ENCODE assay signal across 7 mouse cellular contexts in the genomic region with DNA sequence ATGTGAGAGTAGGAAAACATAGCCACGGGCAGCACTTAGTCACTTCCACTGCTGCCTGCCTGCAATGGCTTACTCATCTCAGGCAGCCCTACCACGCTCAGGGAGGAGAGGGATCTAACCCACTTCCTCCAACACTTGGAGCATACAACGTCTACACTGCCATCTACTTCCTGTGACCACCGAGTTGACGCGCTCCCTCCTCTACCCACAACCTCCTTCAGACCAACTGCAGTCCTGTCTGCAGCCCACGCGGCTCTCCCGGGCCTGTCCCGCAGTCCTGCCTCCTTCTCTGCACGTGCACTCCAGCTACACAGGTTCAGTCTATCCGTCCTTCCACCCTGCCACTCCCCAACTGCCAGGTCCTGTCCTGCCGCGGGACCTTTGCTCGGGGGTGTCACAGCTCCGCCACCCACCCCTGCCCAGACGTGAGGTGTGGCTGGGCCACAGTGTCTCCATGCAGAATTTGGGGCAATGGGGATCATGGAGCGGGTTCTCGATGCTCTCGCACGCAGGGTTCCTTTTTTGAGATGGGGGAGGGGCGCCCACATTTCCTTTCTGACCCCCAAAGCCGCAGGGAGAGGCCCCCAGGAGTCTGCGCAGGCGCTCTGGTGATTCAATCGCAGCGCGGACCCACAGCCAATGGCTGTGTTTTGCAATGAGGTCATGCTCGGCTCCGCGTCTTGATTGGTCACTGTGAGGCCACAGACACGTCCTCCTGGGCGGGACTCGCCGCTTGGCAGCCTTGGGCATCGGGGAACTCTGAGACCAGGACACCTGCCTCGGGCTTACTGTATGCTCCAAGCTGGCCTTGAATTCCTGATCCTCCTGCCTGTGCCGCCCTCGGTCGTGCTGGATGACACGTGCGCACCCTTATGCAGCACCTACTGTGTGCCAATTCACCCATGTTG. TPM values are rescaled to one million over a fixed set of nuclear protein-coding genes. Genes with fewer than 3 reads are reported as not detected.
DNase-seq lines count a peak whose midpoint lies in the region; ATAC-seq lines count a peak whose summit lies in the region.

No protein-coding gene starts in this region.

- H3K9me3 ChIP-seq in embryonic facial prominence, embryonic 12.5 days: peaks cover 8% of the 10 kb centered on the region; the same call in 1 of the 2 replicates
- H3K9me3 ChIP-seq in limb, embryonic 11.5 days (ENCODE audit: control insufficient read depth, low read length): peaks cover 8% of the 10 kb centered on the region; the same call in 1 of the 2 replicates
- H3K9me3 ChIP-seq in midbrain, embryonic 14.5 days (ENCODE audit: control insufficient read depth, low read length): no peaks in the 10 kb centered on the region

- peaks cover 24% of the 10 kb centered on the region for H3K4me1 ChIP-seq in embryonic facial prominence, embryonic 12.5 days
- peaks cover 11% of the 10 kb centered on the region; the same call in 1 of the 2 replicates for H3K4me1 ChIP-seq in limb, embryonic 11.5 days (ENCODE audit: control insufficient read depth, insufficient read depth, low read length)
- peaks cover 21% of the 10 kb centered on the region; the same call in 1 of the 2 replicates for H3K4me1 ChIP-seq in midbrain, embryonic 14.5 days (ENCODE audit: control insufficient read depth, insufficient read depth, low read length)

- no peaks in the 10 kb centered on the region for H3K36me3 ChIP-seq in embryonic facial prominence, embryonic 12.5 days
- H3K36me3 ChIP-seq in limb, embryonic 11.5 days (ENCODE audit: control insufficient read depth, insufficient read depth, low read length): no peaks in the 10 kb centered on the region
- H3K36me3 ChIP-seq in midbrain, embryonic 14.5 days (ENCODE audit: control insufficient read depth, insufficient read depth, low read length): no peaks in the 10 kb centered on the region

- under 1% methylated on average over 42 of the region's 42 CpGs for WGBS in embryonic facial prominence, embryonic 12.5 days
- WGBS in limb, embryonic 11.5 days: under 1% methylated on average over 42 of the region's 42 CpGs
- under 1% methylated on average over 42 of the region's 42 CpGs for WGBS in midbrain, embryonic 14.5 days

- peaks cover 41% of the 10 kb centered on the region for H3K27me3 ChIP-seq in embryonic facial prominence, embryonic 12.5 days
- peaks cover 33% of the 10 kb centered on the region for H3K27me3 ChIP-seq in limb, embryonic 11.5 days (ENCODE audit: control insufficient read depth, insufficient read depth, low read length)
- H3K27me3 ChIP-seq in midbrain, embryonic 14.5 days (ENCODE audit: control insufficient read depth, insufficient read depth, low read length): peaks cover 24% of the 10 kb centered on the region

- ATAC-seq in embryonic facial prominence, embryonic 12.5 days (ENCODE audit: insufficient number of reproducible peaks, insufficient read depth, low FRiP score, low TSS enrichment): peak; percentile 94
- ATAC-seq in limb, embryonic 11.5 days (ENCODE audit: insufficient number of reproducible peaks, low FRiP score, low TSS enrichment, low read depth): peak; percentile 91
- ATAC-seq in midbrain, embryonic 14.5 days (ENCODE audit: low FRiP score, low TSS enrichment): peak; percentile 92

- peak overlapping the region; percentile 56 for H3K4me3 ChIP-seq in embryonic facial prominence, embryonic 12.5 days
- H3K4me3 ChIP-seq in limb, embryonic 11.5 days (ENCODE audit: low read depth, low read length): peak overlapping the region; percentile 65
- peak overlapping the region; percentile 58 for H3K4me3 ChIP-seq in midbrain, embryonic 14.5 days (replicated peaks; ENCODE audit: low read depth, low read length)

- H3K27ac ChIP-seq in embryonic facial prominence, embryonic 12.5 days: peak overlapping the region; percentile 77
- 0 out of 2 replicates have a peak overlapping the region, but pooled peaks have one; percentile 42 for H3K27ac ChIP-seq in limb, embryonic 11.5 days (replicated peaks; ENCODE audit: low read depth, low read length)
- peak overlapping the region; percentile 95 for H3K27ac ChIP-seq in midbrain, embryonic 14.5 days (replicated peaks; ENCODE audit: low read depth, low read length)

- peak; percentile 94 for DNase-seq in adrenal gland, postnatal 25 days
- DNase-seq in heart, adult 11 months: peak; percentile 100
- peak; percentile 92 for DNase-seq in kidney, adult 18-20 months
- DNase-seq in limb, embryonic 11.5 days (ENCODE audit: low spot score): peak; percentile 96
- peak; percentile 98 for DNase-seq in midbrain, embryonic 14.5 days
- peak; percentile 83 to 86 for DNase-seq in spleen, adult 18-20 months

- H3K4me2 ChIP-seq in embryonic facial prominence, embryonic 12.5 days (replicated peaks): peak overlapping the region; percentile 89
- peak overlapping the region; percentile 95 for H3K4me2 ChIP-seq in limb, embryonic 11.5 days (ENCODE audit: low read depth, severe bottlenecking)
- peak overlapping the region; percentile 99 for H3K4me2 ChIP-seq in midbrain, embryonic 14.5 days (ENCODE audit: low read length)

- peak overlapping the region; percentile 68 for H3K9ac ChIP-seq in embryonic facial prominence, embryonic 12.5 days
- peak overlapping the region; percentile 73 for H3K9ac ChIP-seq in limb, embryonic 11.5 days (ENCODE audit: low read length)
- peak overlapping the region; percentile 89 for H3K9ac ChIP-seq in midbrain, embryonic 14.5 days (replicated peaks; ENCODE audit: low read length)

RNA-seq across cellular contexts. Expression of gene Znrf4, which starts 4.8 kb away (rescaled TPM):
- total RNA-seq in adrenal gland, postnatal 25 days (2021): not detected in 2 replicates
- not detected in 2 replicates for polyA plus RNA-seq in embryonic facial prominence, embryonic 12.5 days (2016; fragmentation: Nextera tagmentation; extraction: Ambion mirVana)
- not detected in 2 replicates for polyA plus RNA-seq in limb, embryonic 11.5 days (2014; fragmentation: Nextera tagmentation; extraction: Ambion mirVana)
- not detected in 2 replicates for polyA plus RNA-seq in midbrain, embryonic 14.5 days (2014; fragmentation: Nextera tagmentation; extraction: Ambion mirVana)

RNA-seq across cellular contexts. Expression of gene Ptprs, which starts 31.1 kb away (rescaled TPM):
- total RNA-seq in adrenal gland, postnatal 25 days (2021): 165 and 222 TPM in 2 replicates
- 158 and 167 TPM in 2 replicates for polyA plus RNA-seq in embryonic facial prominence, embryonic 12.5 days (2016; fragmentation: Nextera tagmentation; extraction: Ambion mirVana)
- 82.5 and 86.2 TPM in 2 replicates for polyA plus RNA-seq in limb, embryonic 11.5 days (2014; fragmentation: Nextera tagmentation; extraction: Ambion mirVana)
- 304 and 345 TPM in 2 replicates for polyA plus RNA-seq in midbrain, embryonic 14.5 days (2014; fragmentation: Nextera tagmentation; extraction: Ambion mirVana)

RNA-seq across cellular contexts. Expression of gene Gm20219, which starts 46.8 kb away (rescaled TPM):
- total RNA-seq in adrenal gland, postnatal 25 days (2021): 0.76 and 1.1 TPM in 2 replicates
- 1.4 and 1.7 TPM in 2 replicates for polyA plus RNA-seq in embryonic facial prominence, embryonic 12.5 days (2016; fragmentation: Nextera tagmentation; extraction: Ambion mirVana)
- polyA plus RNA-seq in limb, embryonic 11.5 days (2014; fragmentation: Nextera tagmentation; extraction: Ambion mirVana): 0.73 and 0.84 TPM in 2 replicates
- 0.95 and 1.2 TPM in 2 replicates for polyA plus RNA-seq in midbrain, embryonic 14.5 days (2014; fragmentation: Nextera tagmentation; extraction: Ambion mirVana)

Comparison
In these comparisons a context has a peak if more than half of its experiments do, and no peak if none do; other contexts are left out.
1. Peak in every context shown above with its lines: DNase-seq, ATAC-seq, H3K4me3 ChIP-seq and H3K27ac ChIP-seq.
2. H3K27ac ChIP-seq: peak in every context shown above with its lines; median percentile 95 in midbrain, embryonic 14.5 days; 77 in embryonic facial prominence, embryonic 12.5 days; 42 in limb, embryonic 11.5 days.